Mouse (Mus musculus) 3T3-L1 (cell line): ENCODE measurements at regions not wholly inside any gene's neighbourhood (a gene's known extent, or its start where the extent isn't known, plus 50 kb on each side); places are given as distances from the start of the nearest gene placed in this dataset.

Experiments used
- DNase-seq: peaks from one replicate; pipeline ENCODE4 v3.0.0-alpha.2; 2015; ENCODE audit warnings: low read depth, low spot score

GRCm38 (mm10) chr17:49215281-49215680, 212.9 kb upstream of the Mocs1 start:
- DNase-seq, result no peak

GRCm38 (mm10) chr17:49219512-49220197, 208.5 kb upstream of the Mocs1 start:
- no peak for DNase-seq

- DNase-seq, result no peak
These were observed 204.9 kb upstream of the Mocs1 start for GRCm38 (mm10) chr17:49223212-49223611.

GRCm38 (mm10) chr17:49223651-49224050, 204.5 kb upstream of the Mocs1 start:
- DNase-seq, result no peak

- DNase-seq, result no peak
These were observed 202.7 kb upstream of the Mocs1 start for GRCm38 (mm10) chr17:49225255-49226015.

- DNase-seq, result no peak
These were observed 202.2 kb upstream of the Mocs1 start for GRCm38 (mm10) chr17:49226016-49226400.

GRCm38 (mm10) chr17:49231287-49231686, 196.9 kb upstream of the Mocs1 start:
- DNase-seq, result no peak

GRCm38 (mm10) chr17:49240097-49240496, 188.1 kb upstream of the Mocs1 start:
- DNase-seq, result no peak

GRCm38 (mm10) chr17:49243419-49243818, 184.7 kb upstream of the Mocs1 start:
- no peak for DNase-seq

- no peak for DNase-seq
These were observed 183.1 kb upstream of the Mocs1 start for GRCm38 (mm10) chr17:49245013-49245412.

- no peak for DNase-seq
These were observed 180.9 kb upstream of the Mocs1 start for GRCm38 (mm10) chr17:49247215-49247614.

GRCm38 (mm10) chr17:49250726-49251537, 177.2 kb upstream of the Mocs1 start:
- DNase-seq, result no peak

- DNase-seq, result no peak
These were observed 175.9 kb upstream of the Mocs1 start for GRCm38 (mm10) chr17:49252271-49252670.

- DNase-seq, result no peak
These were observed 169.7 kb upstream of the Mocs1 start for GRCm38 (mm10) chr17:49258496-49258895.

- no peak for DNase-seq
These were observed 165.8 kb upstream of the Mocs1 start for GRCm38 (mm10) chr17:49262394-49262793.

- peak; percentile 9 for DNase-seq
These were observed 161.8 kb upstream of the Mocs1 start for GRCm38 (mm10) chr17:49266343-49266742.

- no peak for DNase-seq
These were observed 158.2 kb upstream of the Mocs1 start for GRCm38 (mm10) chr17:49269943-49270342.

GRCm38 (mm10) chr17:49272661-49273448, 155.3 kb upstream of the Mocs1 start:
- no peak for DNase-seq

- no peak for DNase-seq
These were observed 153.2 kb upstream of the Mocs1 start for GRCm38 (mm10) chr17:49274936-49275335.

- DNase-seq, result no peak
These were observed 152.7 kb upstream of the Mocs1 start for GRCm38 (mm10) chr17:49275421-49275820.

GRCm38 (mm10) chr17:49275916-49276315, 152.2 kb upstream of the Mocs1 start:
- DNase-seq, result no peak

- DNase-seq, result no peak
These were observed 149.6 kb upstream of the Mocs1 start for GRCm38 (mm10) chr17:49278541-49278940.
